Mouse (Mus musculus) left cerebral cortex, postnatal 36 days (tissue): Measurements from ENCODE around the gene Zfp869. TPM values are rescaled to one million over a fixed set of nuclear protein-coding genes. Genes with fewer than 3 reads are reported as not detected.
"Not testable (repeated sequence)": the region's sequence is repeated elsewhere in the genome, so short reads cannot be mapped to it uniquely, and the experiment has no call there.

ENCODE experiments used
- DNase-seq, 2 experiments: peaks; one replicate each; pipeline ENCODE4 v3.0.0; 2021 to 2022; ENCODE audit warnings: low spot score in 2 of 2, mixed read lengths in 1 of 2
- intact Hi-C: fragments of 180-260 bp; cut with DNase I; formaldehyde crosslinking; loops from one replicate; pipeline ENCODE4 v1.15.1; 2025
- total RNA-seq, 2 experiments: library from RNA; stranded (reverse); gene quantifications; 2 replicates each; pipeline ENCODE4 v1.2.3; 2021

Gene Zfp869
- total RNA-seq, result 10 to 100 TPM; 18.1 to 19.8 TPM

DNA sequence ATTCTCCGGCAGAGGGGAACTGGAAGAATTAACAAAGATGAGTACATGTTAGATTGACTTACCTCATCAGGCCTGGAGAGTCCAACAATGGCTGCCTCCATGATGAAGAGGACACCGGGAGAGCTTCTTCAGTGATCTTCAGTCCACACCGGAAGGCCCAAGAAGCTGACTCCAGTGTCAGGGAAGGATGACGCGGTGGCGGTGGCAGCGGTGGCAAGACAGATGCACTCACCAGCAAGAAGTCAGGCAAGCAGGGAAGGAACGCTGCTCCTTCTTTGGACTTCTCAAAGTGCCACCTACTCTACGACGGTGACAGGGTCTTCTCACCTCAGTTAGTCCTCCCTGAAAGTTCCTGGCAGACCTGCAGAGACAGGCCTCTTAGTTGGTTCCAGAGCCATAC, at the start of gene Zfp869:
Gene Zfp869 (minus strand): TSS at position 101 of the 400 bp plus-strand sequence.
- DNase-seq, result not testable (repeated sequence)
- intact Hi-C loops, result loop anchor here (10.0 kb wide), 1 partner anchor 386 kb away; no protein-coding TSS in a partner anchor

GRCm38 (mm10) chr8:69758316-69758715, 47.8 kb upstream of the Zfp869 start:
- intact Hi-C loops, result no loop called here
- DNase-seq, result no peak

- no peak for DNase-seq
- intact Hi-C loops, result loop anchor here (5.0 kb wide), 1 partner anchor 35 kb away; no protein-coding TSS in a partner anchor
These were observed 41.9 kb upstream of the Zfp869 start for GRCm38 (mm10) chr8:69752437-69752836.

GRCm38 (mm10) chr8:69749544-69750454, 39.3 kb upstream of the Zfp869 start, which contains the start of gene Zfp963:
Gene Zfp963 (minus strand): TSS chr8:69749970.
- intact Hi-C loops, result loop anchor here (5.0 kb wide), 1 partner anchor 32 kb away; no protein-coding TSS in a partner anchor
- peak; percentile 95 to 97 for DNase-seq

GRCm38 (mm10) chr8:69741231-69741630, 30.7 kb upstream of the Zfp869 start:
- intact Hi-C loops, result no loop called here
- no peak for DNase-seq

- intact Hi-C loops, result no loop called here
- no peak for DNase-seq
These were observed 30.2 kb upstream of the Zfp869 start for GRCm38 (mm10) chr8:69740763-69741162.

DNA sequence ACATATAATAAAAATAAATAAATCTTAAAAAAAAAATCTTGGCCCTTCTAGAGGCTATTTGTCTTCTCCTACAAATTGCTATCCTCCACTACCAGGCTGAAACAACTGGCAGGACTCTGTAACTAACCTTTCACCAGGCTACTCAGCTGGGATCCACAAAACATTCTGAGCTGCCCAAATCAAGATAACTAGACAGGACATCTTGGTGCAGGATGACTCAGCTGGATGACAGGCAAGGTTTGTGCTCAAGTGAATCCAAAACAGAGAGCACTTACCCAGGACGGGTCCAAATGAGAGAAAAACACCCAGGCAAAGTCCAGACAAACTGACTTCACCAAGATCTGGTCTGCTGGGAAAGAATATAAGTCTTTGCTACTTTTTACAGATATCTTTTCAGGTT, 25.0 kb upstream of the Zfp869 start:
- no peak for DNase-seq
- intact Hi-C loops, result no loop called here

DNA sequence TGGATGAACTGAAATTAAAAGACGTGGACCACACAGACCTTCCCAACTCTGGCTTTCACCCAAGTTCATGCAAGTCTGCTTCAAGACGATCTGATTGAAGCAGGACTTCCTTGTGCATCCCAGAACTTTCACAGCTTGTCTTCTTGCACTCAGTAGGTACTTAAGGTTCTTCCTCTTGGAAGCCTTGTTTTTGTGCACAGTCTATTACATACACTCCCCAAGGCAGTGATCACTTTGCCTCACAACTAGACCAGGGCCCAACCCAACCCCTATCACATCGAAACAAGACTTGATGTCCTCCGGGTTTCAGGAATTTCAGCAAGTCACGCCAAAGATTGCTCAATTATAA, 6.7 kb upstream of the Zfp869 start:
- intact Hi-C loops, result loop anchor here (5.0 to 10.0 kb wide), 4 partner anchors 35 to 392 kb away; partner anchors contain the start of genes Zfp868 and Zfp964
- DNase-seq, result no peak

DNA sequence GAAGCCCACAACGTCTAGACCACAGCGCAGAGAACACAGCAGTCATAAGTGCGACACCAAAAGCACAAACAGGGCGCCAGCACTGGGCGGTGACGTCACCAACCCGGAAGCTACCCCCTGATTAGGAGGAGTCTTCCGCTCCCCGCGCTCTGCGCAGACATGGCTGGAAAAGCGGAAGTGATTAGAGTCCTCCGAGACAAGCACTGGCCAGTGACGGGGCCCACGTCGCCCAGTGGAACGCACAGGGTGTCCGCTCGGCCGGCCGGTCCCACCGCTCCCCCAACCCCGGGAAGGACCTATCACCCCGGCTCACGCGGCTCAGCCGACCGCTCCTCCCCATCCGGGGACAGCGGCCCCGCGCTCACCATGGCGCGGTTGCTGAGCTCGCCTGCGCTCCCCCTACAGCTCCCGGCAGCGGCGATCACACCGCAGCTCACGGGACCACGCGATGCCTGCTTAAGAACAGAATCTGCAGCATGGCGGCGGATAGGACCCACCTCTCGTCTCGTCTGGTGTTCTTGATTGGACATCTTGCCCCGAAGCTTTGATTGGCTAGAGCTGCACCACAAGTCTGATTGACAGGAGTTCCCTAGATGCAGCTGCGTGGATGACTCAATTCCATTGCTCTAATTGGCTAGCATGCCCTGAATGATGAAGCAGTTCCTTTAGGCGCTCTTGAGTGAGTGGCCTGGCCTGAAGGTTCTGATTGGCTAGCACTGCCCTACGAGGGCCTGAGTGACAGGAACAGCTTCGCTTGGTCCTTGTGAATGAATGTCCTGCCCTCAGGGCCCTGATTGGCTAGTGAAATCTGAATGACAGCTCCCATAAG, 6.1 kb upstream of the Zfp869 start:
- peak; percentile 93 for DNase-seq
- intact Hi-C loops, result loop anchor here (5.0 to 10.0 kb wide), 4 partner anchors 36 to 392 kb away; partner anchors contain the start of genes Zfp868 and Zfp964

- no peak for DNase-seq
- intact Hi-C loops, result loop anchor here (5.0 to 10.0 kb wide), 4 partner anchors 37 to 391 kb away; partner anchors contain the start of genes Zfp868 and Zfp964
These were observed 4.8 kb upstream of the Zfp869 start for GRCm38 (mm10) chr8:69715366-69715765.

- intact Hi-C loops, result loop anchor here (10.0 kb wide), 1 partner anchor 389 kb away; no protein-coding TSS in a partner anchor
- DNase-seq, result no peak
These were observed 3.0 kb upstream of the Zfp869 start for GRCm38 (mm10) chr8:69713516-69713915.

DNA sequence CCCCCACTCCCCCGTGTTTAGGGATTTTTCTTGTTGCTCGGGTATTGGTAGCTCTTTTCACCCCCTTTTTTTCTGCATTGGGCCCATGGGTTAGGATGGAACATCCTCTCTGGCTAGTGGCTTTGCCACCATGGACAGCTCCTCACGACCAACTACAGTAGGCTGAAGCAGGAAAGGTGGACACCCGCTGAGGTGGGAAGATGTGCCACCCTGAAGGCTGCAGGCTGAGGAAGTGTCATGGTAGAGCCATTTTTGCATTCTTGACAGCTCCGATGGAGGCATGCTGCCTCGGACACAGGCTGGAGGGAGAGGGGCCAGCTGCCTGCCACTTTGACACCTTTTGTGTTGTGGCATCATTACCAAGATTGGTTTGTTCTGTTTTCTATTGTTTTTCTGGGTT, 8.7 kb downstream of the Zfp869 start:
- no peak for DNase-seq
- intact Hi-C loops, result loop anchor here (2.0 kb wide), 1 partner anchor 13 kb away; no protein-coding TSS in a partner anchor

DNA sequence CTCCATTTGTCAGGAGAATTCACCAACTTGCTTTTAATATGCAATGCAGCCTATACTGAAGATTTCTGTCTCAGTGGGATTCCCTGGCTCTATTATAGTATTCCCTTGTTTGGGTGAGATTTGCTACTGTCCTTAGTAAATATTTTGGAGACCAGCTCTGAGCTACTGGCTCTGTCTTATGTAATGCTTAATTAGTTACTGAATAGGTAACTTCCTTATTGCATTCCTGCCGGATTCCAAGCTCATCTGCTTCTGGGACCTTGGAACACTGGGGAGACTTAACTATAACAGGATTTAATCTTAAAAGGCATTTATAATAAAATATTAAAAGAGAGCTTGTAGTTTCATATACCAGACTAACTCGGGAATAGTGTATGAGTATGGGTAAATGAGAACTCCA, 45.5 kb downstream of the Zfp869 start:
- intact Hi-C loops, DNase-seq: not testable (repeated sequence)

- intact Hi-C loops, result no loop called here
- DNase-seq, result no peak
These were observed 49.2 kb downstream of the Zfp869 start for GRCm38 (mm10) chr8:69661294-69661693.

Other genes with a start within 250 kb of the Zfp869 start
- gene Gm7697, start 187.7 kb downstream of the Zfp869 start, total RNA-seq, result not detected
- gene Zfp868, start 85.2 kb downstream of the Zfp869 start, total RNA-seq, result 10 to 100 TPM; 15.4 to 20.0 TPM
- gene Zfp964, start 56.2 kb downstream of the Zfp869 start, total RNA-seq, result 1 to 10 TPM; 3.7 to 5.4 TPM
- 1 to 10 TPM; 3.4 to 5.3 TPM for gene Zfp963, start 39.2 kb upstream of the Zfp869 start, total RNA-seq
- gene Gm20422, start 64.2 kb upstream of the Zfp869 start, total RNA-seq, result 1 to 10 TPM in 1 of 2 experiments, not detected in 1; 1.4 TPM
- 10 to 100 TPM; 37.1 to 40.1 TPM for gene Atp13a1, start 80.4 kb upstream of the Zfp869 start, total RNA-seq
- 10 to 100 TPM; 23.7 to 31.1 TPM for gene Zfp866, start 80.5 kb upstream of the Zfp869 start, total RNA-seq
- 10 to 100 TPM; 10.8 to 19.5 TPM for gene Gmip, start 98.0 kb upstream of the Zfp869 start, total RNA-seq
- gene Lpar2, start 111.7 kb upstream of the Zfp869 start, total RNA-seq, result under 1 TPM; 0.37 to 0.57 TPM
- gene Pbx4, start 121.8 kb upstream of the Zfp869 start, total RNA-seq, result 10 to 100 TPM; 19.2 to 20.8 TPM
- gene Cilp2, start 177.0 kb upstream of the Zfp869 start, total RNA-seq, result 1 to 10 TPM in 1 of 2 experiments, under 1 TPM in 1; 0.91 to 1.0 TPM
- gene Tssk6, start 191.5 kb upstream of the Zfp869 start, total RNA-seq, result under 1 TPM in 1 of 2 experiments, not detected in 1; 0.32 TPM
- gene Ndufa13, start 191.8 kb upstream of the Zfp869 start, total RNA-seq, result 100 to 1,000 TPM; 144 to 161 TPM
- gene Yjefn3, start 192.0 kb upstream of the Zfp869 start, total RNA-seq, result 10 to 100 TPM; 23.7 to 31.3 TPM